ENCODE assay signal across 13 mouse cellular contexts in genomic region chr15:99396462-99396861, GRCm38 (mm10). TPM values are rescaled to one million over a fixed set of nuclear protein-coding genes. Genes with fewer than 3 reads are reported as not detected.
DNase-seq lines count a peak whose midpoint lies in the region; ATAC-seq and TF ChIP-seq lines count a peak whose summit lies in the region.
"Had no signal": no experiment of that assay in that cellular context is flagged by ENCODE, and none has a peak within 500 bp of the region (broad histone marks: within the 10 kb centered on the region; RNA-seq: fewer than 3 reads in every experiment).

No protein-coding gene starts in this region.

- H3K4me1 ChIP-seq in heart, postnatal 0 days (ENCODE audit: control insufficient read depth, insufficient read depth): peaks cover 51% of the 10 kb centered on the region
- H3K4me1 ChIP-seq in testis, adult 2 months (ENCODE audit: control insufficient read depth, insufficient read depth, low read length): peaks cover 16% of the 10 kb centered on the region
- H3K4me1 ChIP-seq in liver, embryonic 14.5 days (replicated peaks; ENCODE audit: control insufficient read depth in 2 of 2, insufficient read depth in 2 of 2, low read length in 1 of 2): peaks cover 23 to 40% of the 10 kb centered on the region in 2 experiments
- peaks cover 52% of the 10 kb centered on the region for H3K4me1 ChIP-seq in forebrain, embryonic 12.5 days

- no peak for TF ChIP-seq EP300 in heart, postnatal 0 days (IDR thresholded peaks at IDR 0.05; ENCODE audit: low read depth)
- no peak for TF ChIP-seq EP300 in liver, embryonic 14.5 days (IDR thresholded peaks at IDR 0.05; ENCODE audit: low read depth)

- no peak overlapping the region for H3K9ac ChIP-seq in heart, postnatal 0 days (replicated peaks; ENCODE audit: low read depth, low read length)
- H3K9ac ChIP-seq in liver, embryonic 14.5 days (replicated peaks): no peak overlapping the region; the same call in 1 of the 2 replicates
- H3K9ac ChIP-seq in forebrain, embryonic 12.5 days: no peak overlapping the region
- H3K9ac ChIP-seq: embryonic facial prominence, embryonic 12.5 days; forebrain, postnatal 0 days had no signal

- no peak overlapping the region for H3K4me3 ChIP-seq in heart, postnatal 0 days (ENCODE audit: low read depth, low read length)
- peak overlapping the region; percentile 84 for H3K4me3 ChIP-seq in testis, adult 2 months (ENCODE audit: control insufficient read depth, low read depth, low read length)
- H3K4me3 ChIP-seq in liver, embryonic 14.5 days (ENCODE audit: insufficient read depth in 1 of 2, low read depth in 2 of 2, low read length in 2 of 2): no peak overlapping the region
- H3K4me3 ChIP-seq in forebrain, embryonic 12.5 days (replicated peaks): no peak overlapping the region
- H3K4me3 ChIP-seq: embryonic facial prominence, embryonic 12.5 days had no signal

- 0 out of 2 replicates have a peak overlapping the region, but pooled peaks have one; percentile 53 for H3K4me2 ChIP-seq in heart, postnatal 0 days (ENCODE audit: low read depth, low read length)
- H3K4me2 ChIP-seq in liver, embryonic 14.5 days (ENCODE audit: low read depth): peak overlapping the region; percentile 70
- H3K4me2 ChIP-seq in forebrain, embryonic 12.5 days: no peak overlapping the region
- H3K4me2 ChIP-seq: embryonic facial prominence, embryonic 12.5 days had no signal

- TF ChIP-seq CTCF in heart, postnatal 0 days (IDR thresholded peaks at IDR 0.05; ENCODE audit: low read depth): no peak
- TF ChIP-seq CTCF in testis, adult 2 months (IDR thresholded peaks at IDR 0.05; ENCODE audit: control insufficient read depth, insufficient read depth, insufficient replicate concordance, low read depth, low read length): no peak
- TF ChIP-seq CTCF in liver, embryonic 14.5 days (IDR thresholded peaks at IDR 0.05; ENCODE audit: low read depth): no peak

- no peak overlapping the region for H3K27ac ChIP-seq in heart, postnatal 0 days (ENCODE audit: low read depth)
- H3K27ac ChIP-seq in testis, adult 2 months (ENCODE audit: control insufficient read depth, insufficient read depth, low read depth, low read length): peak overlapping the region; percentile 39
- no peak overlapping the region for H3K27ac ChIP-seq in liver, embryonic 14.5 days
- H3K27ac ChIP-seq in forebrain, embryonic 12.5 days: no peak overlapping the region
- H3K27ac ChIP-seq: embryonic facial prominence, embryonic 12.5 days had no signal

- no peak for ATAC-seq in heart, postnatal 0 days (ENCODE audit: insufficient read depth, low read depth)
- ATAC-seq in liver, embryonic 14.5 days (ENCODE audit: insufficient read depth): no peak
- no peak for ATAC-seq in forebrain, embryonic 12.5 days (ENCODE audit: low FRiP score)
- ATAC-seq: forebrain, postnatal 0 days had no signal

- DNase-seq in heart, postnatal 0 days (ENCODE audit: low spot score): no peak
- DNase-seq in heart, adult 11 months: no peak
- no peak for DNase-seq in testis, postnatal 10 days (ENCODE audit: low spot score)
- DNase-seq in liver, embryonic 14.5 days (ENCODE audit: low read depth in 3 of 3, low spot score in 3 of 3): no peak
- no peak for DNase-seq in ovary, postnatal 36 days (ENCODE audit: low spot score)
- DNase-seq: cerebellum, postnatal 25 days; forebrain, postnatal 0 days; gastrocnemius, postnatal 25 days; kidney, adult 11 months; lung, postnatal 14 days had no signal

- TF ChIP-seq POLR2A in testis, adult 2 months (IDR thresholded peaks at IDR 0.05; ENCODE audit: control insufficient read depth, low read depth, low read length): no peak

- 24% methylated on average over 1 of the region's 1 CpGs for WGBS in heart, postnatal 0 days
- 9% methylated on average over 1 of the region's 1 CpGs for WGBS in liver, embryonic 14.5 days (ENCODE audit: insufficient replicate concordance)
- WGBS in forebrain, embryonic 12.5 days: 77% methylated on average over 1 of the region's 1 CpGs

- no peaks in the 10 kb centered on the region; the same call in 1 of the 2 replicates for H3K36me3 ChIP-seq in heart, postnatal 0 days (replicated peaks; ENCODE audit: control insufficient read depth, insufficient read depth, low read length)
- no peaks in the 10 kb centered on the region; the same call in 1 of the 2 replicates for H3K36me3 ChIP-seq in testis, adult 2 months (ENCODE audit: control insufficient read depth, insufficient read depth, low read length)
- no peaks in the 10 kb centered on the region; the same call in 1 of the 2 replicates for H3K36me3 ChIP-seq in liver, embryonic 14.5 days (replicated peaks; ENCODE audit: control insufficient read depth, insufficient read depth, low read depth)
- H3K36me3 ChIP-seq in forebrain, embryonic 12.5 days (replicated peaks): no peaks in the 10 kb centered on the region

- no peaks in the 10 kb centered on the region for H3K9me3 ChIP-seq in heart, postnatal 0 days (replicated peaks; ENCODE audit: control insufficient read depth, low read length)
- no peaks in the 10 kb centered on the region for H3K9me3 ChIP-seq in liver, embryonic 14.5 days (ENCODE audit: control insufficient read depth, low read length)
- no peaks in the 10 kb centered on the region for H3K9me3 ChIP-seq in forebrain, embryonic 12.5 days
- H3K9me3 ChIP-seq: embryonic facial prominence, embryonic 12.5 days had no signal

- H3K27me3 ChIP-seq in heart, postnatal 0 days (ENCODE audit: control insufficient read depth, insufficient read depth, low read length): no peaks in the 10 kb centered on the region
- no peaks in the 10 kb centered on the region for H3K27me3 ChIP-seq in testis, adult 2 months (ENCODE audit: control insufficient read depth, insufficient read depth, low read length)
- no peaks in the 10 kb centered on the region for H3K27me3 ChIP-seq in liver, embryonic 14.5 days (ENCODE audit: control insufficient read depth, insufficient read depth, low read length)
- H3K27me3 ChIP-seq in forebrain, embryonic 12.5 days: no peaks in the 10 kb centered on the region
- H3K27me3 ChIP-seq: embryonic facial prominence, embryonic 12.5 days had no signal

RNA-seq across cellular contexts. Expression of gene Tmbim6, which starts 3.8 kb away (rescaled TPM):
- total RNA-seq in heart, postnatal 0 days (2014; rRNA removed; ENCODE audit: low replicate concordance): 190 and 225 TPM in 2 replicates
- 188 and 200 TPM in 2 replicates for polyA plus RNA-seq in heart, postnatal 0 days (2015; fragmentation: Nextera tagmentation; extraction: Ambion mirVana)
- polyA plus RNA-seq in testis, adult 2 months (2012; rRNA removed): 734 and 786 TPM in 2 replicates
- 88.2 and 99.7 TPM in 2 replicates for polyA plus RNA-seq in liver, embryonic 14.5 days (2012; rRNA removed)
- 187 and 202 TPM in 2 replicates for polyA plus RNA-seq in liver, embryonic 14.5 days (2014; fragmentation: Nextera tagmentation; extraction: Ambion mirVana)
- 252 and 256 TPM in 2 replicates for polyA plus RNA-seq in forebrain, embryonic 12.5 days (2016; fragmentation: Nextera tagmentation; extraction: Ambion mirVana)

RNA-seq across cellular contexts. Expression of gene Fmnl3, which starts 26.2 kb away (rescaled TPM):
- 18.2 and 21.6 TPM in 2 replicates for total RNA-seq in heart, postnatal 0 days (2014; rRNA removed; ENCODE audit: low replicate concordance)
- polyA plus RNA-seq in heart, postnatal 0 days (2015; fragmentation: Nextera tagmentation; extraction: Ambion mirVana): 10.1 and 12.1 TPM in 2 replicates
- polyA plus RNA-seq in testis, adult 2 months (2012; rRNA removed): 14.3 and 15.3 TPM in 2 replicates
- polyA plus RNA-seq in liver, embryonic 14.5 days (2012; rRNA removed): 3.2 and 3.7 TPM in 2 replicates
- 1.4 and 1.5 TPM in 2 replicates for polyA plus RNA-seq in liver, embryonic 14.5 days (2014; fragmentation: Nextera tagmentation; extraction: Ambion mirVana)
- polyA plus RNA-seq in forebrain, embryonic 12.5 days (2016; fragmentation: Nextera tagmentation; extraction: Ambion mirVana): 12.1 and 14.1 TPM in 2 replicates
